Mouse (Mus musculus) liver, embryonic 14.5 days (tissue): ENCODE measurements at regions not wholly inside any gene's neighbourhood (a gene's known extent, or its start where the extent isn't known, plus 50 kb on each side); places are given as distances from the start of the nearest gene placed in this dataset.

Experiments used
- CTCF ChIP-seq: IDR thresholded peaks from 2 replicates; pipeline ENCODE4 v1.5.1; 2016; ENCODE audit warnings: antibody characterized with exemption, low read depth, control low read depth
- EP300 ChIP-seq: IDR thresholded peaks from 2 replicates; pipeline ENCODE4 v1.6.1; 2016; ENCODE audit warnings: antibody characterized with exemption, low read depth

DNA sequence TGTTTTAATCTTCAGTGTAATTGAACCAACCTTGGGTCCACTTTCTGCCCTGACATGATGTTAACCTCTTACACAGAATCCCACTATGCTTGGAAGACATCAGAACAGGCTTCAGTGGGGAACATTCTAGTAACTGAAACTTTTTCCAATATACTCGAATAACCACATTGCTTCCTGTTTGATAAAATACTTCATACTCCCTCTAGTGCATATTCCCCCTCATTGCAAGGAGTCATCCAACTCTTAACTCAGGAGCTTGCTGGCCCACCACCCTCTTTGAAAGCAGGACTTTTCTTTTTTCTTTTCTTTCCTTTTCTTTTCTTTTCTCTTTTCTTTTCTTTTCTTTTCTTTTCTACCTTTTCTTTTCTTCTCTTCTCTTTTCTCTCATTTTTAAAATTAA is 123.6 kb upstream of the Sptlc3 start:
- TF ChIP-seq CTCF (no peak), EP300 (no peak)
